Mouse (Mus musculus) left cerebral cortex, adult 6 months (tissue): ENCODE measurements around the gene Ankrd24. TPM values are rescaled to one million over a fixed set of nuclear protein-coding genes. Genes with fewer than 3 reads are reported as not detected.

Experiments
- long read RNA-seq, 2 experiments: library from polyadenylated mRNA; unstranded; transcript quantifications; one replicate each; pipeline ENCODE4 v2.0.0; 2019 to 2020
- polyA plus RNA-seq: library from polyadenylated mRNA; unstranded; fragments of <200 nt; fragmentation: Nextera tagmentation; gene quantifications from 2 replicates; pipeline ENCODE4 v1.2.3, GENCODE M21; 2021

Ankrd24 gene
- 25.8 and 27.9 TPM in 2 replicates for polyA plus RNA-seq
- long read RNA-seq, experiment 1, transcript Ankrd24-208 (5 exons, 829 nt): major isoform, 6 of 26 reads
- long read RNA-seq, experiment 1, partial matches to known transcripts: 5 of 26 reads
- long read RNA-seq, experiment 1, other reads (novel, unspliced or antisense): 15 of 26 reads
- long read RNA-seq, experiment 2, transcript Ankrd24-208 (5 exons, 829 nt): major isoform, 17 of 29 reads
- long read RNA-seq, experiment 2, partial matches to known transcripts: 7 of 29 reads
- long read RNA-seq, experiment 2, other reads (novel, unspliced or antisense): 5 of 29 reads

GRCm38 (mm10) chr10:81628390-81628789, at the start of gene Ankrd24:
Gene Ankrd24, plus strand, starts transcription at chr10:81628540.

GRCm38 (mm10) chr10:81600738-81601203, 27.6 kb upstream of the Ankrd24 start, which contains the start of gene Tle6:
Gene Tle6, minus strand, starts transcription at chr10:81601073.

GRCm38 (mm10) chr10:81605974-81606751, 22.2 kb upstream of the Ankrd24 start, which contains the start of gene BC025920:
Gene BC025920, plus strand, starts transcription at chr10:81606270.

GRCm38 (mm10) chr10:81626994-81627835, 1.1 kb upstream of the Ankrd24 start, which contains the start of gene Sirt6:
Gene Sirt6, minus strand, starts transcription at chr10:81627797.

GRCm38 (mm10) chr10:81648803-81649775, 20.7 kb downstream of the Ankrd24 start, which contains the start of gene Gm10778:
Gene Gm10778, plus strand, starts transcription at chr10:81649059.

Other genes starting within 250 kb of the Ankrd24 start
- 160 and 212 TPM in 2 replicates for gene Dohh, start 244.1 kb upstream of the Ankrd24 start, polyA plus RNA-seq
- 2.5 and 3.2 TPM in 2 replicates for gene Gm48551, start 244.1 kb upstream of the Ankrd24 start, polyA plus RNA-seq
- 0.80 and 2.4 TPM in 2 replicates for gene Gm48552, start 239.5 kb upstream of the Ankrd24 start, polyA plus RNA-seq
- gene Smim24, start 235.5 kb upstream of the Ankrd24 start, polyA plus RNA-seq: 1.6 and 2.1 TPM in 2 replicates
- gene Nfic, start 172.9 kb upstream of the Ankrd24 start, polyA plus RNA-seq: 21.8 and 30.9 TPM in 2 replicates
- gene Celf5, start 145.8 kb upstream of the Ankrd24 start, polyA plus RNA-seq: 38.3 and 133 TPM in 2 replicates
- 34.1 and 44.3 TPM in 2 replicates for gene Ncln, start 132.1 kb upstream of the Ankrd24 start, polyA plus RNA-seq
- gene S1pr4, start 128.4 kb upstream of the Ankrd24 start, polyA plus RNA-seq: 0.67 and 0.71 TPM in 2 replicates
- gene Gna15, start 104.3 kb upstream of the Ankrd24 start, polyA plus RNA-seq: 2.4 and 4.3 TPM in 2 replicates
- 63.0 and 113 TPM in 2 replicates for gene Gna11, start 83.3 kb upstream of the Ankrd24 start, polyA plus RNA-seq
- 171 and 487 TPM in 2 replicates for gene Aes, start 69.1 kb upstream of the Ankrd24 start, polyA plus RNA-seq
- gene Tle2, start 54.0 kb upstream of the Ankrd24 start, polyA plus RNA-seq: 5.1 and 7.2 TPM in 2 replicates
- 10.2 and 12.4 TPM in 2 replicates for gene Tle6, start 27.5 kb upstream of the Ankrd24 start, polyA plus RNA-seq
- gene BC025920, start 22.3 kb upstream of the Ankrd24 start, polyA plus RNA-seq: 0.35 and 0.51 TPM in 2 replicates
- gene Sirt6, start 743 bp upstream of the Ankrd24 start, polyA plus RNA-seq: 19.2 and 25.8 TPM in 2 replicates
- gene Gm10778, start 20.5 kb downstream of the Ankrd24 start, polyA plus RNA-seq: 1.6 and 1.7 TPM in 2 replicates
- gene Zfp433, start 76.3 kb downstream of the Ankrd24 start, polyA plus RNA-seq: 4.7 and 5.4 TPM in 2 replicates
- 4.9 and 5.7 TPM in 2 replicates for gene Gm3055, start 142.6 kb downstream of the Ankrd24 start, polyA plus RNA-seq
- gene Gm4767, start 183.6 kb downstream of the Ankrd24 start, polyA plus RNA-seq: 0.90 and 0.92 TPM in 2 replicates
- gene Gm32687, start 235.4 kb downstream of the Ankrd24 start, polyA plus RNA-seq: 3.2 and 4.0 TPM in 2 replicates